Mouse (Mus musculus) mouse embryonic stem cell (cell line): Measurements from ENCODE around the gene Pla2g2f.

Experiments used
- in situ Hi-C, 2 experiments: fragments of 300-500 bp; cut with MboI; formaldehyde crosslinking; loops; 1 replicate in 1 of 2; 3 replicates in 1 of 2; pipeline ENCODE4 v1.14.3; 2019 to 2020; ENCODE audit warnings: low sequenced_read_pairs in 2 of 2, low pct_unique_long_range_greater_than_20kb in 1 of 2, mixed read lengths in 1 of 2; ENCODE audit not compliant: unreplicated experiment in 1 of 2

Gene Pla2g2f

GRCm38 (mm10) chr4:138777417-138778407 lies 20.3 kb upstream of the Pla2g2f start:
- in situ Hi-C loops: no loop called here

- in situ Hi-C loops: no loop called here
These were observed 18.0 kb upstream of the Pla2g2f start, which contains the start of gene Pla2g2d for GRCm38 (mm10) chr4:138775435-138775834. TSS of gene Pla2g2d (plus strand) at chr4:138775735.

- in situ Hi-C loops: no loop called here
These were observed 15.0 kb upstream of the Pla2g2f start for GRCm38 (mm10) chr4:138772386-138772785.

GRCm38 (mm10) chr4:138771970-138772369 lies 14.5 kb upstream of the Pla2g2f start:
- in situ Hi-C loops: no loop called here

- in situ Hi-C loops: no loop called here
These were observed 4.8 kb upstream of the Pla2g2f start for GRCm38 (mm10) chr4:138762266-138762665.

- in situ Hi-C loops: no loop called here
These were observed 1.4 kb downstream of the Pla2g2f start for GRCm38 (mm10) chr4:138755983-138756382.

GRCm38 (mm10) chr4:138755439-138755838 lies 2.0 kb downstream of the Pla2g2f start:
- in situ Hi-C loops: no loop called here

- in situ Hi-C loops: no loop called here
These were observed 3.0 kb downstream of the Pla2g2f start for GRCm38 (mm10) chr4:138754432-138754831.

- in situ Hi-C loops: no loop called here
These were observed 3.8 kb downstream of the Pla2g2f start for GRCm38 (mm10) chr4:138753608-138754007.

- in situ Hi-C loops: no loop called here
These were observed 4.8 kb downstream of the Pla2g2f start for GRCm38 (mm10) chr4:138752603-138753002.

- in situ Hi-C loops: loop anchor here (5.0 kb wide), 1 partner anchor 109 kb away; no protein-coding TSS in a partner anchor
These were observed 8.9 kb downstream of the Pla2g2f start for GRCm38 (mm10) chr4:138748369-138749072.

- in situ Hi-C loops: loop anchor here (5.0 kb wide), 1 partner anchor 109 kb away; no protein-coding TSS in a partner anchor
These were observed 9.6 kb downstream of the Pla2g2f start for GRCm38 (mm10) chr4:138747851-138748250.

GRCm38 (mm10) chr4:138746866-138747265 lies 10.6 kb downstream of the Pla2g2f start:
- in situ Hi-C loops: loop anchor here (5.0 kb wide), 1 partner anchor 110 kb away; no protein-coding TSS in a partner anchor

GRCm38 (mm10) chr4:138745884-138746283 lies 11.5 kb downstream of the Pla2g2f start:
- in situ Hi-C loops: loop anchor here (5.0 kb wide), 1 partner anchor 111 kb away; no protein-coding TSS in a partner anchor

GRCm38 (mm10) chr4:138739136-138739851 lies 18.1 kb downstream of the Pla2g2f start:
- in situ Hi-C loops: no loop called here

GRCm38 (mm10) chr4:138737031-138737430 lies 20.4 kb downstream of the Pla2g2f start, which contains the start of gene Ubxn10:
TSS of gene Ubxn10 (minus strand) at chr4:138737167.
- in situ Hi-C loops: no loop called here

GRCm38 (mm10) chr4:138734863-138735262 lies 22.6 kb downstream of the Pla2g2f start:
- in situ Hi-C loops: no loop called here

GRCm38 (mm10) chr4:138734105-138734504 lies 23.3 kb downstream of the Pla2g2f start:
- in situ Hi-C loops: no loop called here
